Mouse (Mus musculus) midbrain, embryonic 11.5 days (tissue): ENCODE results near the gene Pnpla2. TPM values are rescaled to one million over a fixed set of nuclear protein-coding genes. Genes with fewer than 3 reads are reported as not detected.

Experiments
- ATAC-seq: fragments of 200-750 bp; cut with Nextera tagmentation; 2 replicates; pipeline ENCODE4 v1.8.0; 2017; ENCODE audit warnings: moderate TSS enrichment, moderate library complexity; ENCODE audit not compliant: low FRiP score
- DNase-seq: peaks from one replicate; pipeline ENCODE4 v3.0.0; 2015; ENCODE audit warnings: low spot score; ENCODE audit errors: missing footprints
- H3K27ac ChIP-seq: fragments of 300-500 bp; sonication (generic); 2 replicates; pipeline ENCODE4 v1.5.1; 2014; ENCODE audit warnings: low read depth, low read length
- H3K27me3 ChIP-seq: fragments of 300-500 bp; sonication (generic); 2 replicates; pipeline ENCODE4 v1.6.1; 2014; ENCODE audit warnings: mild to moderate bottlenecking, low read length, moderate library complexity, mixed read lengths; ENCODE audit not compliant: control insufficient read depth, insufficient read depth
- H3K36me3 ChIP-seq: fragments of 300-500 bp; sonication (generic); 2 replicates; pipeline ENCODE4 v1.6.1; 2014; ENCODE audit warnings: mild to moderate bottlenecking, low read length, moderate library complexity, mixed read lengths; ENCODE audit not compliant: control insufficient read depth, insufficient read depth
- H3K4me1 ChIP-seq: fragments of 300-500 bp; sonication (generic); 2 replicates; pipeline ENCODE4 v1.6.1; 2014; ENCODE audit warnings: low read length; ENCODE audit not compliant: control insufficient read depth, insufficient read depth
- H3K4me2 ChIP-seq: fragments of 300-500 bp; sonication (generic); 2 replicates; pipeline ENCODE4 v1.6.1; 2014; ENCODE audit warnings: mild to moderate bottlenecking, moderate library complexity
- H3K4me3 ChIP-seq: fragments of 300-500 bp; sonication (generic); 2 replicates; pipeline ENCODE4 v1.5.1; 2014; ENCODE audit warnings: low read depth, low read length
- H3K9ac ChIP-seq: fragments of 300-500 bp; sonication (generic); 2 replicates; pipeline ENCODE4 v1.6.1; 2014; ENCODE audit warnings: low read length
- H3K9me3 ChIP-seq: fragments of 300-500 bp; sonication (generic); 2 replicates; pipeline ENCODE4 v1.6.1; 2016; ENCODE audit warnings: low read length; ENCODE audit not compliant: control insufficient read depth
- WGBS: fragments of 180-500 bp; shearing (Covaris S2); extraction: QIAGEN DNeasy Blood & Tissue Kit; methylation state at CpG from one replicate; pipeline ENCODE4 v1.1.7; 2014; 5-methylcytosine and 5-hydroxymethylcytosine counted together
- polyA plus RNA-seq: library from polyadenylated mRNA; unstranded; fragments of >200 nt; fragmentation: Nextera tagmentation; extraction: Ambion mirVana; gene quantifications from 2 replicates; pipeline ENCODE4 v1.2.1, GENCODE M21; 2014

Pnpla2 gene
- polyA plus RNA-seq, 1 experiment from 2014 or later: 12.7 TPM

GRCm38 (mm10) chr7:141472763-141473162, 17.8 kb downstream of the Pnpla2 start:
- DNase-seq (no peak), ATAC-seq (no peak)
- H3K4me2 ChIP-seq: no peak overlapping the region
- WGBS: 90% methylated on average over 6 of the region's 6 CpGs
- H3K36me3 ChIP-seq: peaks cover 8% of the 10 kb centered on the region; the same call in 1 of the 2 replicates
- no peak overlapping the region for H3K4me3 ChIP-seq
- no peaks in the 10 kb centered on the region for H3K9me3 ChIP-seq
- peaks cover 8% of the 10 kb centered on the region for H3K27me3 ChIP-seq
- H3K4me1 ChIP-seq: peaks cover 33% of the 10 kb centered on the region
- no peak overlapping the region for H3K9ac ChIP-seq
- H3K27ac ChIP-seq: no peak overlapping the region

- Histone ChIP-seq H3K4me2 (peak overlapping the region; percentile 93), H3K4me3 (peak overlapping the region; percentile 82), H3K4me1 (peaks cover 20% of the 10 kb centered on the region), H3K27me3 (peaks cover 8% of the 10 kb centered on the region), H3K9me3 (no peaks in the 10 kb centered on the region), H3K36me3 (peaks cover 8% of the 10 kb centered on the region; the same call in 1 of the 2 replicates), H3K27ac (no peak overlapping the region), H3K9ac (peak overlapping the region; percentile 94)
- 7% methylated on average over 5 of the region's 5 CpGs for WGBS
- DNase-seq (no peak), ATAC-seq (no peak)
Observed at GRCm38 (mm10) chr7:141474160-141474559, 19.2 kb downstream of the Pnpla2 start.

- Histone ChIP-seq H3K27ac (peak within 1 kb of the TSS; percentile 67; the same call in 1 of the 2 replicates), H3K36me3 (peaks cover 6% of the 10 kb centered on the region; the same call in 1 of the 2 replicates), H3K4me2 (peak within 1 kb of the TSS; percentile 93), H3K27me3 (peaks cover 8% of the 10 kb centered on the region), H3K4me1 (peaks cover 16% of the 10 kb centered on the region), H3K4me3 (peak within 1 kb of the TSS; percentile 82), H3K9me3 (no peaks in the 10 kb centered on the region), H3K9ac (peak within 1 kb of the TSS; percentile 94)
- ATAC-seq (peak; percentile 86), DNase-seq (peak; percentile 99)
- WGBS: under 1% methylated on average over 86 of the region's 87 CpGs
Observed at GRCm38 (mm10) chr7:141475011-141475804, 20.2 kb downstream of the Pnpla2 start, which contains the start of the genes Polr2l and Tspan4. Polr2l (minus strand) TSS chr7:141475132. Tspan4 (plus strand) TSS chr7:141475240.

- Histone ChIP-seq H3K36me3 (peaks cover 6% of the 10 kb centered on the region; the same call in 1 of the 2 replicates), H3K27ac (no peak overlapping the region), H3K4me3 (peak overlapping the region; percentile 82), H3K27me3 (peaks cover 8% of the 10 kb centered on the region), H3K9me3 (no peaks in the 10 kb centered on the region), H3K4me2 (peak overlapping the region; percentile 93), H3K4me1 (peaks cover 16% of the 10 kb centered on the region), H3K9ac (peak overlapping the region; percentile 94)
- 4% methylated on average over 12 of the region's 12 CpGs for WGBS
- no peak for ATAC-seq
- DNase-seq: peak; percentile 89
Observed at GRCm38 (mm10) chr7:141475805-141476158, 20.8 kb downstream of the Pnpla2 start.

- peak; percentile 39 for ATAC-seq
- Histone ChIP-seq H3K4me2 (peak overlapping the region; percentile 24), H3K36me3 (peaks cover 6% of the 10 kb centered on the region; the same call in 1 of the 2 replicates), H3K9ac (no peak overlapping the region), H3K27ac (no peak overlapping the region), H3K4me3 (no peak overlapping the region), H3K27me3 (peaks cover 8% of the 10 kb centered on the region), H3K9me3 (no peaks in the 10 kb centered on the region), H3K4me1 (peaks cover 20% of the 10 kb centered on the region)
- WGBS: 2% methylated on average over 14 of the region's 17 CpGs
- peak; percentile 86 for DNase-seq
Observed at GRCm38 (mm10) chr7:141476226-141476980, 21.4 kb downstream of the Pnpla2 start.

- Histone ChIP-seq H3K4me1 (peaks cover 20% of the 10 kb centered on the region), H3K9me3 (no peaks in the 10 kb centered on the region), H3K27ac (no peak overlapping the region), H3K9ac (no peak overlapping the region), H3K4me3 (no peak overlapping the region), H3K27me3 (peaks cover 8% of the 10 kb centered on the region), H3K4me2 (no peak overlapping the region), H3K36me3 (peaks cover 6% of the 10 kb centered on the region; the same call in 1 of the 2 replicates)
- no peak for ATAC-seq
- DNase-seq: no peak
- WGBS: 25% methylated on average over 7 of the region's 7 CpGs
Observed at GRCm38 (mm10) chr7:141476981-141477370, 22.0 kb downstream of the Pnpla2 start.

GRCm38 (mm10) chr7:141477578-141478269, 22.7 kb downstream of the Pnpla2 start:
- H3K9ac ChIP-seq: no peak overlapping the region
- H3K36me3 ChIP-seq: peaks cover under 1% of the 10 kb centered on the region; the same call in 1 of the 2 replicates
- H3K9me3 ChIP-seq: no peaks in the 10 kb centered on the region
- no peak overlapping the region for H3K4me3 ChIP-seq
- 67% methylated on average over 4 of the region's 4 CpGs for WGBS
- no peak for DNase-seq
- peaks cover 25% of the 10 kb centered on the region for H3K4me1 ChIP-seq
- no peak for ATAC-seq
- H3K4me2 ChIP-seq: no peak overlapping the region
- H3K27ac ChIP-seq: no peak overlapping the region
- H3K27me3 ChIP-seq: peaks cover 15% of the 10 kb centered on the region

GRCm38 (mm10) chr7:141478270-141478748, 23.3 kb downstream of the Pnpla2 start:
- peaks cover 19% of the 10 kb centered on the region for H3K27me3 ChIP-seq
- no peaks in the 10 kb centered on the region for H3K9me3 ChIP-seq
- WGBS: 81% methylated on average over 5 of the region's 5 CpGs
- no peak for DNase-seq
- no peak overlapping the region for H3K27ac ChIP-seq
- ATAC-seq: no peak
- H3K9ac ChIP-seq: no peak overlapping the region
- H3K4me2 ChIP-seq: no peak overlapping the region
- H3K4me1 ChIP-seq: peaks cover 26% of the 10 kb centered on the region
- no peaks in the 10 kb centered on the region for H3K36me3 ChIP-seq
- H3K4me3 ChIP-seq: no peak overlapping the region
